In genomic region chr16:44434931-44435330, GRCm38 (mm10) we compare ENCODE assay signal across 11 mouse cellular contexts. TPM values are rescaled to one million over a fixed set of nuclear protein-coding genes. Genes with fewer than 3 reads are reported as not detected.
"Had no signal": no experiment of that assay in that cellular context is flagged by ENCODE, and none has a peak within 500 bp of the region (broad histone marks: within the 10 kb centered on the region; RNA-seq: fewer than 3 reads in every experiment).

No protein-coding gene starts in this region.

- DNase-seq: gastrocnemius, postnatal 25 days; heart, adult 2 months; heart, postnatal 14 days; heart, postnatal 4 days; kidney, adult 18-20 months; kidney, adult 8-10 months; kidney, postnatal 10 days; kidney, postnatal 25 days; kidney, postnatal 4 days; liver; liver, embryonic 13.5 days had no signal

RNA-seq across cellular contexts. Expression of gene Cfap44, which starts 40.3 kb away (rescaled TPM):
- total RNA-seq: gastrocnemius, postnatal 25 days; heart, adult 2 months; heart, postnatal 4 days had no signal
